Mouse (Mus musculus) ES-CJ7 (cell line): ENCODE data around the gene Snx4.
A peak's percentile ranks its signal among the peaks of the same experiment; 100 is the strongest.

Source experiments
- DNase-seq: peaks from one replicate; pipeline ENCODE4 v3.0.0; 2011; ENCODE audit warnings: low read depth, low spot score

Gene Snx4

DNA sequence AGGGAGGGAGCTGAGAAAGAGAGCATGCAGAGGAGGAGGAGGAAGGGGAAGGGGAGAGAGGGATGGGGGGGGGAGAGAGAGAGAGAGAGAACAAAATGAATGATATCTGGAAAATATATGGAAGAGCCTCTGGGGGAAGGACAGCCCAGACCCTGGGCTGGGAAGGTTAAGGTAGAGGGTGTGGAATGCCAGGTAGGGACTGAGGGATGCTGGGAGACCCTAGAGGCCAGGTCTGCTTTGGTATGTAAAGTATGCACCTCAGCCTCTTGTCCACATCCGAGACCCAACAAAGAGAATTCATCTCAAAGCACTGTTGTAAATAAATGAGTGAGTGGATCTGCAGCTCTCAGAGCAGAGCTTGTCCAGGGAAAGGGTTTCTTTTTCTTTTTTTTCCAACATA is 91.1 kb downstream of the Snx4 start:
- DNase-seq: peak; percentile 24

GRCm38 (mm10) chr16:33343106-33343505 is 91.9 kb downstream of the Snx4 start:
- no peak for DNase-seq

GRCm38 (mm10) chr16:33343601-33344000 is 92.4 kb downstream of the Snx4 start:
- DNase-seq: no peak

- DNase-seq: no peak
Observed at GRCm38 (mm10) chr16:33344379-33344778, 93.1 kb downstream of the Snx4 start.

GRCm38 (mm10) chr16:33344875-33345274 is 93.6 kb downstream of the Snx4 start:
- DNase-seq: no peak

DNA sequence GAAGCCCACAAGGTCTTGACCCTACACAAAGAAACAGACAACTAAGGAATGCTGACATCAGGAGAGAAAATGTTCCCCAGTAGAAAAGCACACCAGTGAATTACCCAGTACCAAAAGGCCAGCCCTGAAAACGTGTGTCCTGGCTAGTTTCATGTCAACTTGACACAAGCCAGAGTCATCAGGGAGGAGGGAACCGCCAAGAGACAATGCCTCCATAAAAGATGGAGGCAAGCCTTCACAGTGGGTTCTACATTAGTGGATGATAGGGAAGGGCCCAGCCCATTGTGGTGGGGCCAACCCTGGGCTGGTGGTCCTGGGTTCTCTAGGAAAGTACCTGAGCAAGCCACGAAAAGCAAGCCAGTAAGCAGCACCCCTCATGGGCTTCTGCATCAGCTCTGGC is 95.1 kb downstream of the Snx4 start:
- no peak for DNase-seq

DNA sequence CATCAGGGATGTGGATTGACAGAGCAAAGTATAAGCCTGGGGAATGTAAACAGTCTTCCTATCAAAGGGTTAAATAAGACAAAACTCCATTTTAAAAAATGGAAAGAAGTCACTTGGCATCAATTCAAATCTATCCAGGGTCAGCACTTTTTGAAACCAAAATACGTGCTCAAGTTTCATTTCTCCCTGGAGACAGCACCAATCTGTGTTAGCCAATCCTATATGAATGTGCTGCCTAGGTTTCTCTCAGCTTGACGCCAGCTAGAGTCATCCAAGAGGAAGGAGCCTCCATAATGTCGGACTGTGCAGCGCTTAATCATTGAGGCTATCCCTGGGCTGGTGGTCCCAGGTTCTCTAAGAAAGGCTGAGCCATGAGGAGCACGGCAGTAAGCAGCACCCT is 95.9 kb downstream of the Snx4 start:
- no peak for DNase-seq
